Mouse (Mus musculus): ENCODE measurements around the gene Plvap. TPM values are rescaled to one million over a fixed set of nuclear protein-coding genes. Genes with fewer than 3 reads are reported as not detected.

Gene Plvap
- polyA plus RNA-seq, 1 experiment, result 329 TPM

DNA sequence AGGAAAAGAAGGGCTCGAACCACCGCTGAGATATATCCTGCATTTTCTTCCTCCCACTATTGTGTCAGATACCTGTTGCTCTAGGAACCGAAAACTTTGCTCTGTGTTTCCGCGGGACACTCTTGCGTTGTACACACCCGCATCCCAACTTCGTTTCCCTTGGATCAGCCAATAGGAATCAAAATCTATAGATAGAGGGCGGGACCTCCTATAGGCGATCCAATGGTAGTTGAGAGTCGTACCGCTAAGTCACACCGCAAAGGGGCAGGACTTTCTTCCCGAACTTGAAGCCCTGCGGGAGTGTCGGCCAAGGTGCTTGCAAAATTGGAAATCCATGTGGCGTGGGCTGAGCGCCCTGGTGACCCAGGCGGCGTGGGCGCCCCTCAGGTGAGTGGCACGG, 23.1 kb downstream of the Plvap start:
- Histone ChIP-seq H3K36me3 (ENCODE audit: control insufficient read depth, insufficient read depth, low read length) (peaks cover 9% of the 10 kb centered on the region; the same call in 1 of the 2 replicates), H3K27me3 (ENCODE audit: control insufficient read depth, insufficient read depth, low read length) (no peaks in the 10 kb centered on the region), H3K27ac (ENCODE audit: insufficient read depth, low read depth, low read length) (peak overlapping the region; percentile 79), H3K4me3 (ENCODE audit: low read depth, low read length) (peak overlapping the region; percentile 88), H3K4me1 (ENCODE audit: control insufficient read depth, insufficient read depth, insufficient read length, low read length) (peaks cover 15% of the 10 kb centered on the region)
- TF ChIP-seq POLR2A (IDR thresholded peaks at IDR 0.05; ENCODE audit: low read depth, low read length) (peak; percentile 38; the same call in 1 of the 2 replicates), CTCF (IDR thresholded peaks at IDR 0.05; ENCODE audit: extremely low read depth, insufficient read length, insufficient replicate concordance, low read depth, low read length) (no peak)
- WGBS, result 0% methylated on average over 22 of the region's 22 CpGs

- no peak for TF ChIP-seq CTCF (IDR thresholded peaks at IDR 0.05; ENCODE audit: extremely low read depth, insufficient read length, insufficient replicate concordance, low read depth, low read length)
- peak; percentile 19; the same call in 1 of the 2 replicates for TF ChIP-seq POLR2A (IDR thresholded peaks at IDR 0.05; ENCODE audit: low read depth, low read length)
- 1% methylated on average over 33 of the region's 33 CpGs for WGBS
- H3K27ac ChIP-seq (ENCODE audit: insufficient read depth, low read depth, low read length), result peak within 1 kb of the TSS; percentile 79
Observed at GRCm38 (mm10) chr8:71487691-71488445, 23.7 kb downstream of the Plvap start, which contains the start of gene Gtpbp3. Gene Gtpbp3 (plus strand): TSS chr8:71488103.

GRCm38 (mm10) chr8:71486136-71486529, 25.4 kb downstream of the Plvap start:
- 5% methylated on average over 7 of the region's 7 CpGs for WGBS

More at GRCm38 (mm10) chr8:71487691-71488445, 23.7 kb downstream of the Plvap start, which contains the start of gene Gtpbp3:
- Histone ChIP-seq H3K36me3 (ENCODE audit: control insufficient read depth, insufficient read depth, low read length) (peaks cover 7% of the 10 kb centered on the region; the same call in 1 of the 2 replicates), H3K4me3 (ENCODE audit: low read depth, low read length) (peak within 1 kb of the TSS; percentile 88), H3K27me3 (ENCODE audit: control insufficient read depth, insufficient read depth, low read length) (no peaks in the 10 kb centered on the region), H3K4me1 (ENCODE audit: control insufficient read depth, insufficient read depth, insufficient read length, low read length) (peaks cover 15% of the 10 kb centered on the region)

GRCm38 (mm10) chr8:71485142-71486135, 26.1 kb downstream of the Plvap start, which contains the start of gene Ano8:
Gene Ano8 (minus strand): TSS chr8:71485963.
- WGBS, result 5% methylated on average over 57 of the region's 58 CpGs
- H3K4me3 ChIP-seq (ENCODE audit: low read depth, low read length), result peak within 1 kb of the TSS; percentile 67
- H3K4me1 ChIP-seq (ENCODE audit: control insufficient read depth, insufficient read depth, insufficient read length, low read length), result peaks cover 9% of the 10 kb centered on the region
- TF ChIP-seq POLR2A (IDR thresholded peaks at IDR 0.05; ENCODE audit: low read depth, low read length) (no peak; the same call in 1 of the 2 replicates), CTCF (IDR thresholded peaks at IDR 0.05; ENCODE audit: extremely low read depth, insufficient read length, insufficient replicate concordance, low read depth, low read length) (no peak)
- no peaks in the 10 kb centered on the region for H3K36me3 ChIP-seq (ENCODE audit: control insufficient read depth, insufficient read depth, low read length)
- H3K27me3 ChIP-seq (ENCODE audit: control insufficient read depth, insufficient read depth, low read length), result no peaks in the 10 kb centered on the region
- no peak within 1 kb of the TSS for H3K27ac ChIP-seq (ENCODE audit: insufficient read depth, low read depth, low read length)

More at GRCm38 (mm10) chr8:71486136-71486529, 25.4 kb downstream of the Plvap start:
- H3K27me3 ChIP-seq (ENCODE audit: control insufficient read depth, insufficient read depth, low read length), result no peaks in the 10 kb centered on the region
- peaks cover 4% of the 10 kb centered on the region; the same call in 1 of the 2 replicates for H3K36me3 ChIP-seq (ENCODE audit: control insufficient read depth, insufficient read depth, low read length)
- H3K27ac ChIP-seq (ENCODE audit: insufficient read depth, low read depth, low read length), result no peak overlapping the region
- peaks cover 10% of the 10 kb centered on the region for H3K4me1 ChIP-seq (ENCODE audit: control insufficient read depth, insufficient read depth, insufficient read length, low read length)
- no peak for TF ChIP-seq CTCF (IDR thresholded peaks at IDR 0.05; ENCODE audit: extremely low read depth, insufficient read length, insufficient replicate concordance, low read depth, low read length)
- TF ChIP-seq POLR2A (IDR thresholded peaks at IDR 0.05; ENCODE audit: low read depth, low read length), result no peak
- H3K4me3 ChIP-seq (ENCODE audit: low read depth, low read length), result no peak overlapping the region

- no peak overlapping the region for H3K27ac ChIP-seq (ENCODE audit: insufficient read depth, low read depth, low read length)
- TF ChIP-seq POLR2A (IDR thresholded peaks at IDR 0.05; ENCODE audit: low read depth, low read length) (no peak), CTCF (IDR thresholded peaks at IDR 0.05; ENCODE audit: extremely low read depth, insufficient read length, insufficient replicate concordance, low read depth, low read length) (no peak)
- WGBS, result 95% methylated on average over 19 of the region's 19 CpGs
Observed at GRCm38 (mm10) chr8:71484736-71485135, 26.8 kb downstream of the Plvap start.

DNA sequence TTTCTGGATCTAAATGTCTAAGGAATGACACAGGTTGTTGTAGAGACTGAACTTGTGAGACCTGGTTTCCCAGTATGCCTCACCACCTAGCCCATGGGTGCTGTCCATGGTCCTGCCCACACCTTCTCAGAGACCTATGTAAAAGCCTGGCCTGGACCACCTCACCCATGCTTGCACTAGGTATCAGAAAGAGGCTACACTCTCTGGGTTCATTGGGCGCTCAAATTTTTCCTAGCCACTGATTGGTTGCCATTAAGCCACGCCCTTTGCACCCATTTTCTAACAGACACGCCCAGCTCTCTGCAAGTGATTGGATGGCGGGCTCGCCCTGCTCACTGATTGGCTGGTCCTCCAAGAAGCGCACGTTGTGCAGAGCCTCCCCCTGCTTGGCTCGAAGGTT, 27.6 kb downstream of the Plvap start:
- TF ChIP-seq POLR2A (IDR thresholded peaks at IDR 0.05; ENCODE audit: low read depth, low read length), result no peak
- TF ChIP-seq CTCF (IDR thresholded peaks at IDR 0.05; ENCODE audit: extremely low read depth, insufficient read length, insufficient replicate concordance, low read depth, low read length), result no peak
- peaks cover 4% of the 10 kb centered on the region for H3K4me1 ChIP-seq (ENCODE audit: control insufficient read depth, insufficient read depth, insufficient read length, low read length)
- H3K4me3 ChIP-seq (ENCODE audit: low read depth, low read length), result no peak overlapping the region
- no peaks in the 10 kb centered on the region for H3K36me3 ChIP-seq (ENCODE audit: control insufficient read depth, insufficient read depth, low read length)
- H3K27ac ChIP-seq (ENCODE audit: insufficient read depth, low read depth, low read length), result no peak overlapping the region
- H3K27me3 ChIP-seq (ENCODE audit: control insufficient read depth, insufficient read depth, low read length), result no peaks in the 10 kb centered on the region
- WGBS, result 71% methylated on average over 8 of the region's 8 CpGs

More at GRCm38 (mm10) chr8:71484736-71485135, 26.8 kb downstream of the Plvap start:
- no peaks in the 10 kb centered on the region for H3K36me3 ChIP-seq (ENCODE audit: control insufficient read depth, insufficient read depth, low read length)
- peaks cover 9% of the 10 kb centered on the region for H3K4me1 ChIP-seq (ENCODE audit: control insufficient read depth, insufficient read depth, insufficient read length, low read length)
- H3K27me3 ChIP-seq (ENCODE audit: control insufficient read depth, insufficient read depth, low read length), result no peaks in the 10 kb centered on the region
- H3K4me3 ChIP-seq (ENCODE audit: low read depth, low read length), result no peak overlapping the region
